Mouse (Mus musculus) gastrocnemius, adult 2 months (tissue): ENCODE data around the gene Hgfac. TPM values are rescaled to one million over a fixed set of nuclear protein-coding genes. Genes with fewer than 3 reads are reported as not detected.

ENCODE experiments used
- DNase-seq: peaks from one replicate; pipeline ENCODE4 v3.0.0; 2022
- H3K27ac ChIP-seq: fragments of 200-600 bp; 2 replicates; pipeline ENCODE4 v1.8.1; 2022; ENCODE audit warnings: mild to moderate bottlenecking
- H3K4me3 ChIP-seq: fragments of 200-600 bp; 2 replicates; pipeline ENCODE4 v1.8.1; 2022; ENCODE audit warnings: mild to moderate bottlenecking, moderate library complexity
- CTCF ChIP-seq: fragments of 200-600 bp; IDR thresholded peaks from 2 replicates; pipeline ENCODE4 v1.8.1; 2022; ENCODE audit warnings: antibody characterized with exemption, mild to moderate bottlenecking, moderate library complexity
- intact Hi-C: fragments of 180-260 bp; cut with DNase I; formaldehyde crosslinking; loops from one replicate; pipeline ENCODE4 v1.15.1; 2025
- microRNA-seq: library from miRNA; unstranded; fragments of <30 nt; microRNA quantifications from one replicate; pipeline ENCODE4 v1.2.0, GENCODE M21; 2021
- total RNA-seq, 2 experiments: library from RNA; stranded (reverse); gene quantifications; 2 replicates each; pipeline ENCODE4 v1.2.3; 2021

Hgfac gene
- total RNA-seq, 2 experiments from 2014 or later: 0.25 to 0.48 TPM

DNA sequence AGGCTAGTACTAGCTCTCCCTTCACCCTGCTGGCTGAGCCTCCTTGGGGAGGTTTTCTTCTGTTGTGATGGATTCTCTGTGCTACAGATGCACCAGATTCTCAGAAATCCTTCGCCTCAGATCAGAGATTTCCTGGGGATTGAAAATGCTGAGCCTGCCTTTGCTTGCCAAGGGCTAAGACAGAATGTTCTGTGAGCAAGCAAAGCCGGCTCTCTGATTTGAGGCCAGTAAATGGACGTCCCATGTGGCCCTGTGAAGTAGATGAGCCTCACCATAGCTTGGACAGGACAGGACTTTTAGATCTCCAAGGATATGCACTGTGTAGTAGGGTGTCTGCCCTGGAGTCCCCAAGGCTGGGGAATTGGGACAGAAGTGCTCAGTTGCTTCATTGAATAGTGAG is 43.6 kb downstream of the Hgfac start:
- TF ChIP-seq CTCF: no peak
- Histone ChIP-seq H3K4me3 (no peak overlapping the region), H3K27ac (no peak overlapping the region)
- intact Hi-C loops: no loop called here
- DNase-seq: no peak

DNA sequence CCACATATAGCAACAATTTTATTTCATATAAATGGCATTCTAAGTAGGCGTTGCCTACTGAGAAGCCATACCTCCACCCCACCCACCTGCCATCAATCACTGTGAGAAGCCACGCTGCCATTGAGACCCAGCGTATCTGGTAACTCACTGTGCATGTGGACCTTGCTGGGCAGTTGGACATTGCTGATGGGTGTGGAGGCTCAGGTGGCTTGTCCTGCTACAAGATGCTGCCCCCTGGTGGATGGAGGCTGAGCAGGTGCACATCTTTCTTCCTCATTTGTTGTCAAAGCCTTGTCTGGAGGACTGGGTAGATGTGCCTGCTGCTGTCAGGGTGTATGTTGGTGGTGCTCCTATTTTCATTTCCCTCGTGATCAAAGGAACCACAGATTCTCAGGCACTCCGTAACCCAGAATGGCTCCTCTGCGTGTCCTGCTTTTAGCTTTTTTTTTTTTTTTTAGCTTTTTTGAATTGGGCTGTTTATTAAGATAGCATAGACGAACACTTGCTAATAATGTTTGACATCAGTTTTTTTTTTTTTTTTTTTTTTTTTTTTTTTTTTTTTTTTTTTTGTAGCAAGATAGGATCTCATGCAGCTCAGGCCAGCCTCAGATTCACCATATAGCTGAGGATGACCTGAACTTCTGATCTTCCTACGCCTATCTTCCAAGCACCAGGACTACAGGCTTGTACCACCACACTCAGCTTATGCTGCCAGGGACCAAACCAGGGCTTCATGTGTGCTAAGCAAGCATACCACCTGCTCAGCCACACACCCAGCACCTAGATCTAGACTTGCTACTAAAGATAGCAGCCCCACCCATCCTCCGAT is 47.7 kb downstream of the Hgfac start:
- no peak overlapping the region for H3K27ac ChIP-seq
- H3K4me3 ChIP-seq: no peak overlapping the region
- peak; percentile 87 for DNase-seq
- intact Hi-C loops: loop anchor here (2.0 kb wide), 1 partner anchor 38 kb away; no protein-coding TSS in a partner anchor
- TF ChIP-seq CTCF: peak; percentile 81

DNA sequence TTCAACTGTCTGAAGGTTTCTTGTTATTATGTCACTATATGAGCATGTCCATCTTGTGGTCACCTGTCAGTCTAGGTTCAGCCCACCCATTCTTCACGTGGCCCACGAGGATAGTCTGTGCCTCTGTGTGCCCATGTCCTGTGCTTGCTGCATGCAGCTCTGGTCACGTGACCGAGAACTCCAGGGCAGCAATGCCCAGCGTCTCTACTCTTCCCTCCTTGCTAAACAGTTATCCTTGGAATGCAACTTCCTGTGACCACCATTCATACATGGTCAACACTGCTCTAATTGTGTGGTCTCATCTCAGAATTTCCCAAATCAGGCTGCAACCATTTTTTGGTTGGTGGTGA is 48.3 kb downstream of the Hgfac start:
- H3K27ac ChIP-seq: no peak overlapping the region
- intact Hi-C loops: loop anchor here (2.0 kb wide), 1 partner anchor 39 kb away; no protein-coding TSS in a partner anchor
- no peak overlapping the region for H3K4me3 ChIP-seq
- DNase-seq: no peak
- no peak for TF ChIP-seq CTCF

DNA sequence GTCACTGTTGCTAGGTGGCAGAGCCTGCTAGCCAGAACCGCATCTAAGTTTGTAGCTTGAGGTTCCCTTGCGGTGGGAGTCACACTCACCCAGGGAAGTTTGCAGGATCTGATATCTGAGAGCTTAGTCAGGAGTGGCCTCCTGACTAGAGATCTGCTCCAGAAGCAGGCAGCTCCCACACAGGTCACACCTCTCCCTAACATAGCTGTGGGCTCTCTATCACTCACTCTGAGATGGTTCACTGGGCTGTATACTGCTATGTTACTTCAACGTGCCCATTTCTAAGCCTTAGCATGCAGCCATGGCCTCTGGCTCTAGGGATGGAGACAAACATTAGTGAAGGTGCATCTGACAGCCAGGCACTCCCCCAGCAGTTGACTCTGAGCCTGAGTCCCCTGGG is 50.3 kb downstream of the Hgfac start:
- no peak overlapping the region for H3K4me3 ChIP-seq
- intact Hi-C loops: no loop called here
- no peak for TF ChIP-seq CTCF
- no peak overlapping the region for H3K27ac ChIP-seq
- DNase-seq: no peak

Small RNAs within 50 kb of the gene (microRNA-seq; reads per million reads assigned to microRNA genes)
- gene Mir3097: not detected

Other genes starting within 250 kb of the Hgfac start
- 1 to 10 TPM in 1 of 2 experiments, under 1 TPM in 1; 0.33 to 1.1 TPM for gene Msantd1, start 133.5 kb upstream of the Hgfac start, total RNA-seq
- 1 to 10 TPM; 2.2 to 3.0 TPM for gene Rgs12, start 92.1 kb upstream of the Hgfac start, total RNA-seq
- 10 to 100 TPM; 21.8 to 31.9 TPM for gene Dok7, start 15.3 kb downstream of the Hgfac start, total RNA-seq
- 10 to 100 TPM; 28.2 to 30.2 TPM for gene Lrpap1, start 64.3 kb downstream of the Hgfac start, total RNA-seq
- gene Adra2c, start 236.8 kb downstream of the Hgfac start, total RNA-seq: under 1 TPM; 0.25 to 0.26 TPM